In the genomic region with DNA sequence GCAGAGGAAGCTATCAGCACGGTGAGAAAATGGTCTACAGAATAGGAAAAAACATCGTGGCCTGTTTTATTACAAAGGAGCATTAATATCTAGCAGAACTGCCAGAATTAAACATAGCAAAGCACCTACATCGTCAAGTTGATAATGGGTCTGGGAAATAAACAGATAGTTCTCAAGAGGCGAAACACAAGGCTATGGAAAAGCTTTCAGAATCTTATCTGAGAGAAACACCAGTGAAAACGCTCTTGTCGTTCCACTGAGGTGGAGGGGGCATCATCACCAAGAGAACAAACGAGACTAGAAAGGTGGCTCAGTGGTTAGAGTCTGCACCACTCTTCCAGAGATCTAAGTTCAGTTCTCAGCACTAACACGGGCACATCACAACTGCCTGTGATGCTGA, we compare ENCODE assay signal across 29 mouse cellular contexts. TPM values are rescaled to one million over a fixed set of nuclear protein-coding genes. Genes with fewer than 3 reads are reported as not detected.
DNase-seq lines count a peak whose midpoint lies in the region; ATAC-seq and TF ChIP-seq lines count a peak whose summit lies in the region.
"Had no signal": no experiment of that assay in that cellular context is flagged by ENCODE, and none has a peak within 500 bp of the region (broad histone marks: within the 10 kb centered on the region; RNA-seq: fewer than 3 reads in every experiment).

No protein-coding gene starts in this region.

- no peak overlapping the region for H3K27ac ChIP-seq in liver, embryonic 11.5 days (ENCODE audit: low read depth, low read length)
- H3K27ac ChIP-seq in liver, postnatal 0 days (ENCODE audit: low read depth): no peak overlapping the region
- H3K27ac ChIP-seq in MEL (ENCODE audit: control insufficient read depth, low read depth, low read length): peak overlapping the region; percentile 13; the same call in 1 of the 2 replicates
- no peak overlapping the region for H3K27ac ChIP-seq in liver, embryonic 16.5 days (ENCODE audit: low read length)
- H3K27ac ChIP-seq in lung, postnatal 0 days (ENCODE audit: low read length): no peak overlapping the region
- H3K27ac ChIP-seq: embryonic facial prominence, embryonic 15.5 days; heart, embryonic 10.5 days; hindbrain, embryonic 12.5 days had no signal

- no peak for TF ChIP-seq POLR2A in MEL (IDR thresholded peaks at IDR 0.05; ENCODE audit: control insufficient read depth in 1 of 2, insufficient read depth in 1 of 2, low read depth in 1 of 2, low read length in 2 of 2, poor library complexity in 1 of 2)

- H3K79me2 ChIP-seq in MEL (ENCODE audit: control insufficient read depth, insufficient read depth, low read length, poor library complexity): no peaks in the 10 kb centered on the region

- H3K27me3 ChIP-seq in liver, embryonic 11.5 days (replicated peaks; ENCODE audit: control insufficient read depth, insufficient read depth, low read length): no peaks in the 10 kb centered on the region
- H3K27me3 ChIP-seq in liver, postnatal 0 days (ENCODE audit: insufficient read depth, low read length): no peaks in the 10 kb centered on the region
- no peaks in the 10 kb centered on the region for H3K27me3 ChIP-seq in MEL (ENCODE audit: control insufficient read depth in 1 of 2, insufficient read depth in 2 of 2, low read length in 2 of 2)
- H3K27me3 ChIP-seq in liver, embryonic 16.5 days (ENCODE audit: control insufficient read depth, insufficient read depth, low read depth, low read length): no peaks in the 10 kb centered on the region
- no peaks in the 10 kb centered on the region for H3K27me3 ChIP-seq in lung, postnatal 0 days (replicated peaks; ENCODE audit: insufficient read depth, low read length)
- H3K27me3 ChIP-seq: embryonic facial prominence, embryonic 15.5 days; hindbrain, embryonic 12.5 days had no signal

- H3K4me3 ChIP-seq in liver, embryonic 11.5 days (ENCODE audit: low read depth, low read length): no peak overlapping the region
- H3K4me3 ChIP-seq in liver, postnatal 0 days (ENCODE audit: low read depth, low read length): no peak overlapping the region
- peak overlapping the region; percentile 1 to 37; a peak in 2 of 4 replicates for H3K4me3 ChIP-seq in MEL (ENCODE audit: control insufficient read depth in 1 of 2, insufficient read depth in 1 of 2, low read depth in 2 of 2, low read length in 2 of 2)
- no peak overlapping the region for H3K4me3 ChIP-seq in liver, embryonic 16.5 days (ENCODE audit: low read depth, low read length)
- no peak overlapping the region for H3K4me3 ChIP-seq in lung, postnatal 0 days (ENCODE audit: low read depth, low read length)
- H3K4me3 ChIP-seq: embryonic facial prominence, embryonic 15.5 days; erythroblast, embryonic 14.5 days; forebrain, embryonic 10.5 days; heart, embryonic 10.5 days; hindbrain, embryonic 12.5 days had no signal

- no peak overlapping the region for H3K9ac ChIP-seq in liver, embryonic 11.5 days (ENCODE audit: low read depth, low read length)
- no peak overlapping the region for H3K9ac ChIP-seq in liver, postnatal 0 days (replicated peaks)
- H3K9ac ChIP-seq in MEL (ENCODE audit: control insufficient read depth, low read depth, low read length, poor library complexity, severe bottlenecking): no peak overlapping the region
- H3K9ac ChIP-seq in liver, embryonic 16.5 days (ENCODE audit: low read depth, low read length): no peak overlapping the region
- H3K9ac ChIP-seq in lung, postnatal 0 days (replicated peaks; ENCODE audit: low read depth): no peak overlapping the region
- H3K9ac ChIP-seq: embryonic facial prominence, embryonic 15.5 days; hindbrain, embryonic 12.5 days had no signal

- no peaks in the 10 kb centered on the region for H3K9me3 ChIP-seq in liver, embryonic 11.5 days (ENCODE audit: control insufficient read depth, low read length)
- no peaks in the 10 kb centered on the region for H3K9me3 ChIP-seq in liver, postnatal 0 days (ENCODE audit: low read length)
- no peaks in the 10 kb centered on the region for H3K9me3 ChIP-seq in MEL (replicated peaks; ENCODE audit: insufficient read depth, low read length)
- no peaks in the 10 kb centered on the region for H3K9me3 ChIP-seq in liver, embryonic 16.5 days (replicated peaks; ENCODE audit: control insufficient read depth, low read length)
- no peaks in the 10 kb centered on the region for H3K9me3 ChIP-seq in lung, postnatal 0 days (ENCODE audit: low read length)
- H3K9me3 ChIP-seq: embryonic facial prominence, embryonic 15.5 days; G1E; heart, embryonic 10.5 days; hindbrain, embryonic 12.5 days had no signal

- no peaks in the 10 kb centered on the region for H3K36me3 ChIP-seq in liver, embryonic 11.5 days (ENCODE audit: control insufficient read depth, insufficient read depth, low read length)
- no peaks in the 10 kb centered on the region for H3K36me3 ChIP-seq in liver, postnatal 0 days (replicated peaks; ENCODE audit: insufficient read depth, low read length)
- peaks cover 0 to 26% of the 10 kb centered on the region in 2 experiments; a peak in 2 of 4 replicates for H3K36me3 ChIP-seq in MEL (ENCODE audit: control insufficient read depth in 1 of 2, insufficient read depth in 2 of 2, low read length in 2 of 2)
- no peaks in the 10 kb centered on the region for H3K36me3 ChIP-seq in liver, embryonic 16.5 days (ENCODE audit: control insufficient read depth, insufficient read depth)
- H3K36me3 ChIP-seq in lung, postnatal 0 days (ENCODE audit: insufficient read depth, low read length): no peaks in the 10 kb centered on the region
- H3K36me3 ChIP-seq: embryonic facial prominence, embryonic 15.5 days; G1E; heart, embryonic 10.5 days; hindbrain, embryonic 12.5 days had no signal

- 54% methylated on average over 8 of the region's 8 CpGs for WGBS in liver, embryonic 11.5 days
- 52% methylated on average over 8 of the region's 8 CpGs for WGBS in liver, postnatal 0 days (ENCODE audit: insufficient replicate concordance)
- 30% methylated on average over 8 of the region's 8 CpGs for WGBS in liver, embryonic 16.5 days (ENCODE audit: insufficient replicate concordance)
- WGBS in lung, postnatal 0 days: 68% methylated on average over 8 of the region's 8 CpGs

- ATAC-seq in liver, embryonic 11.5 days (replicated peaks; ENCODE audit: low FRiP score): peak; percentile 47; the same call in 1 of the 2 replicates
- ATAC-seq in liver, postnatal 0 days: no peak
- 0 out of 2 replicates have a peak, but pooled peaks have one; percentile 27 for ATAC-seq in liver, embryonic 16.5 days (ENCODE audit: low read depth)
- no peak for ATAC-seq in lung, postnatal 0 days
- ATAC-seq: forebrain, embryonic 16.5 days; hindbrain, embryonic 16.5 days had no signal

- no peak for DNase-seq in liver, embryonic 11.5 days (ENCODE audit: low spot score)
- DNase-seq in liver, postnatal 0 days: no peak
- peak; percentile 62 for DNase-seq in MEL (ENCODE audit: low read depth, low spot score)
- DNase-seq in c-Kit-positive CD71-positive TER-119-positive erythroid progenitor cells, embryonic 14.5 days (ENCODE audit: low spot score): peak; percentile 13
- DNase-seq in layer of hippocampus, adult 8-10 months (ENCODE audit: low spot score in 2 of 2): no peak
- DNase-seq in lung, postnatal 0 days (ENCODE audit: low spot score): no peak
- DNase-seq: adrenal gland, postnatal 10 days; cerebellum, adult 8-10 months; cerebellum, postnatal 14 days; embryo, embryonic 11 days; gastrocnemius, postnatal 10 days; heart, adult 18-20 months; heart, postnatal 10 days; heart, postnatal 4 days had no signal

- H3K4me1 ChIP-seq in liver, embryonic 11.5 days (replicated peaks; ENCODE audit: control insufficient read depth, insufficient read depth, low read length): peaks cover 12% of the 10 kb centered on the region
- peaks cover 13% of the 10 kb centered on the region for H3K4me1 ChIP-seq in liver, postnatal 0 days (ENCODE audit: insufficient read depth)
- peaks cover 13 to 28% of the 10 kb centered on the region in 2 experiments for H3K4me1 ChIP-seq in MEL (ENCODE audit: control insufficient read depth in 1 of 2, insufficient read depth in 2 of 2, low read length in 2 of 2)
- H3K4me1 ChIP-seq in liver, embryonic 16.5 days (ENCODE audit: control insufficient read depth, low read depth, low read length): peaks cover 18% of the 10 kb centered on the region
- no peaks in the 10 kb centered on the region for H3K4me1 ChIP-seq in lung, postnatal 0 days (ENCODE audit: insufficient read depth, low read depth, low read length)

- TF ChIP-seq CTCF in liver, postnatal 0 days (IDR thresholded peaks at IDR 0.05; ENCODE audit: low read depth): no peak
- TF ChIP-seq CTCF in MEL (IDR thresholded peaks at IDR 0.05 in 2 of 3, conservative IDR thresholded peaks at IDR 0.05 in 1 of 3; ENCODE audit: control insufficient read depth in 1 of 3, insufficient read depth in 1 of 3, low read depth in 2 of 3, low read length in 3 of 3, poor library complexity in 1 of 3, severe bottlenecking in 1 of 3): no peak
- no peak for TF ChIP-seq CTCF in lung, postnatal 0 days (IDR thresholded peaks at IDR 0.05)

- no peak overlapping the region for H3K4me2 ChIP-seq in liver, embryonic 11.5 days
- H3K4me2 ChIP-seq in liver, postnatal 0 days (ENCODE audit: low read depth, low read length): no peak overlapping the region
- H3K4me2 ChIP-seq in liver, embryonic 16.5 days (ENCODE audit: low read depth, low read length): no peak overlapping the region
- no peak overlapping the region for H3K4me2 ChIP-seq in lung, postnatal 0 days (replicated peaks; ENCODE audit: low read depth, low read length)
- H3K4me2 ChIP-seq: embryonic facial prominence, embryonic 15.5 days; hindbrain, embryonic 12.5 days had no signal

- TF ChIP-seq RAD21 in MEL (IDR thresholded peaks at IDR 0.05; ENCODE audit: low read depth, low read length): no peak

- no peak for TF ChIP-seq EP300 in liver, postnatal 0 days (IDR thresholded peaks at IDR 0.05; ENCODE audit: low read depth)
- TF ChIP-seq EP300 in MEL (IDR thresholded peaks at IDR 0.05; ENCODE audit: low read depth in 1 of 2, low read length in 2 of 2): peak; percentile 52 to 56
- no peak for TF ChIP-seq EP300 in lung, postnatal 0 days (IDR thresholded peaks at IDR 0.05)

RNA-seq across cellular contexts. Expression of a gene that starts 14.9 kb away (rescaled TPM):
- 0.39 TPM in 1 of 2 replicates, not detected in the other for polyA plus RNA-seq in liver, embryonic 11.5 days (2014; fragmentation: Nextera tagmentation; extraction: Ambion mirVana)
- 0.27 and 0.50 TPM in 2 replicates for polyA plus RNA-seq in liver, postnatal 0 days (2015; fragmentation: Nextera tagmentation; extraction: Ambion mirVana)
- not detected in 2 replicates for total RNA-seq in MEL (2012; rRNA removed)
- polyA plus RNA-seq in MEL (2012; ENCODE audit: insufficient read depth in 1 of 2, insufficient read length in 2 of 2, low read depth in 1 of 2, low replicate concordance in 2 of 2, missing spikeins in 1 of 2): not detected
- 0.14 and 0.27 TPM in 2 replicates for polyA plus RNA-seq in liver, embryonic 16.5 days (2015; fragmentation: Nextera tagmentation; extraction: Ambion mirVana)
- not detected for total RNA-seq in layer of hippocampus, adult 8-10 months (2022)
- polyA plus RNA-seq in lung, postnatal 0 days (2015; fragmentation: Nextera tagmentation; extraction: Ambion mirVana): 0.16 and 0.18 TPM in 2 replicates
- total RNA-seq: adrenal gland, postnatal 10 days; adrenal gland, postnatal 4 days; common myeloid progenitor, adult 5-6 weeks; G1E; gastrocnemius, postnatal 10 days; gastrocnemius, postnatal 4 days; heart, adult 18-20 months; heart, postnatal 10 days; heart, postnatal 4 days had no signal
- polyA plus RNA-seq: brain, embryonic 14.5 days; embryonic facial prominence, embryonic 15.5 days; erythroblast, embryonic 14.5 days; frontal cortex, adult 2 months; G1E; heart, embryonic 14.5 days; hindbrain, embryonic 12.5 days; hindbrain, embryonic 16.5 days had no signal

RNA-seq across cellular contexts. Expression of a gene that starts 20.3 kb away (rescaled TPM):
- polyA plus RNA-seq in liver, embryonic 11.5 days (2014; fragmentation: Nextera tagmentation; extraction: Ambion mirVana): 6.7 and 7.6 TPM in 2 replicates
- polyA plus RNA-seq in liver, postnatal 0 days (2015; fragmentation: Nextera tagmentation; extraction: Ambion mirVana): 13.6 and 14.2 TPM in 2 replicates
- 3.8 and 4.0 TPM in 2 replicates for total RNA-seq in MEL (2012; rRNA removed)
- polyA plus RNA-seq in MEL (2012; ENCODE audit: insufficient read depth in 1 of 2, insufficient read length in 2 of 2, low read depth in 1 of 2, low replicate concordance in 2 of 2, missing spikeins in 1 of 2): 1 to 10 TPM in 1 of 2 experiments, not detected in 1; 4.2 TPM
- polyA plus RNA-seq in liver, embryonic 16.5 days (2015; fragmentation: Nextera tagmentation; extraction: Ambion mirVana): 9.6 and 10.2 TPM in 2 replicates
- total RNA-seq in layer of hippocampus, adult 8-10 months (2022): 1 to 10 TPM; 5.6 to 7.2 (median 6.3) TPM
- 14.7 and 14.8 TPM in 2 replicates for polyA plus RNA-seq in lung, postnatal 0 days (2015; fragmentation: Nextera tagmentation; extraction: Ambion mirVana)
- polyA plus RNA-seq: erythroblast, embryonic 14.5 days; G1E had no signal

Comparison
In these comparisons a context has a peak if more than half of its experiments do, and no peak if none do; other contexts are left out.
1. ATAC-seq: peak in liver, embryonic 11.5 days (single experiment) and liver, embryonic 16.5 days (single experiment); none in liver, postnatal 0 days (single experiment) and lung, postnatal 0 days (single experiment).
2. DNase-seq: peak in MEL (single experiment) and c-Kit-positive CD71-positive TER-119-positive erythroid progenitor cells, embryonic 14.5 days (single experiment); none in liver, embryonic 11.5 days (single experiment), liver, postnatal 0 days (single experiment), layer of hippocampus, adult 8-10 months (0 of 2) and lung, postnatal 0 days (single experiment).
3. H3K4me3 ChIP-seq: peak in MEL (2 of 2); none in liver, embryonic 11.5 days (single experiment), liver, postnatal 0 days (single experiment), liver, embryonic 16.5 days (single experiment) and lung, postnatal 0 days (single experiment).